Mouse (Mus musculus) midbrain, embryonic 11.5 days (tissue): ENCODE measurements around the gene Polh. TPM values are rescaled to one million over a fixed set of nuclear protein-coding genes. Genes with fewer than 3 reads are reported as not detected.

Experiments used
- ATAC-seq: fragments of 200-750 bp; cut with Nextera tagmentation; 2 replicates; pipeline ENCODE4 v1.8.0; 2017; ENCODE audit warnings: moderate TSS enrichment, moderate library complexity; ENCODE audit not compliant: low FRiP score
- DNase-seq: peaks from one replicate; pipeline ENCODE4 v3.0.0; 2015; ENCODE audit warnings: low spot score; ENCODE audit errors: missing footprints
- H3K27ac ChIP-seq: fragments of 300-500 bp; sonication (generic); 2 replicates; pipeline ENCODE4 v1.5.1; 2014; ENCODE audit warnings: low read depth, low read length
- H3K27me3 ChIP-seq: fragments of 300-500 bp; sonication (generic); 2 replicates; pipeline ENCODE4 v1.6.1; 2014; ENCODE audit warnings: mild to moderate bottlenecking, low read length, moderate library complexity, mixed read lengths; ENCODE audit not compliant: control insufficient read depth, insufficient read depth
- H3K36me3 ChIP-seq: fragments of 300-500 bp; sonication (generic); 2 replicates; pipeline ENCODE4 v1.6.1; 2014; ENCODE audit warnings: mild to moderate bottlenecking, low read length, moderate library complexity, mixed read lengths; ENCODE audit not compliant: control insufficient read depth, insufficient read depth
- H3K4me1 ChIP-seq: fragments of 300-500 bp; sonication (generic); 2 replicates; pipeline ENCODE4 v1.6.1; 2014; ENCODE audit warnings: low read length; ENCODE audit not compliant: control insufficient read depth, insufficient read depth
- H3K4me2 ChIP-seq: fragments of 300-500 bp; sonication (generic); 2 replicates; pipeline ENCODE4 v1.6.1; 2014; ENCODE audit warnings: mild to moderate bottlenecking, moderate library complexity
- H3K4me3 ChIP-seq: fragments of 300-500 bp; sonication (generic); 2 replicates; pipeline ENCODE4 v1.5.1; 2014; ENCODE audit warnings: low read depth, low read length
- H3K9ac ChIP-seq: fragments of 300-500 bp; sonication (generic); 2 replicates; pipeline ENCODE4 v1.6.1; 2014; ENCODE audit warnings: low read length
- H3K9me3 ChIP-seq: fragments of 300-500 bp; sonication (generic); 2 replicates; pipeline ENCODE4 v1.6.1; 2016; ENCODE audit warnings: low read length; ENCODE audit not compliant: control insufficient read depth
- WGBS: fragments of 180-500 bp; shearing (Covaris S2); extraction: QIAGEN DNeasy Blood & Tissue Kit; methylation state at CpG from one replicate; pipeline ENCODE4 v1.1.7; 2014; 5-methylcytosine and 5-hydroxymethylcytosine counted together
- polyA plus RNA-seq: library from polyadenylated mRNA; unstranded; fragments of >200 nt; fragmentation: Nextera tagmentation; extraction: Ambion mirVana; gene quantifications from 2 replicates; pipeline ENCODE4 v1.2.1, GENCODE M21; 2014

Polh gene
- polyA plus RNA-seq, 1 experiment from 2014 or later = 10.8 TPM

GRCm38 (mm10) chr17:46201151-46201550, 1.3 kb downstream of the Polh start:
- 75% methylated on average over 6 of the region's 6 CpGs for WGBS
- H3K4me2 ChIP-seq = peak overlapping the region; percentile 74
- H3K36me3 ChIP-seq = peaks cover 5% of the 10 kb centered on the region; the same call in 1 of the 2 replicates

GRCm38 (mm10) chr17:46188829-46189228, 13.6 kb downstream of the Polh start:
- no peaks in the 10 kb centered on the region for H3K4me1 ChIP-seq
- no peaks in the 10 kb centered on the region for H3K27me3 ChIP-seq
- H3K4me3 ChIP-seq = no peak overlapping the region
- H3K9me3 ChIP-seq = no peaks in the 10 kb centered on the region
- no peak overlapping the region for H3K4me2 ChIP-seq
- H3K27ac ChIP-seq = no peak overlapping the region
- no peak overlapping the region for H3K9ac ChIP-seq
- WGBS = 93% methylated on average over 2 of the region's 2 CpGs
- H3K36me3 ChIP-seq = peaks cover 19% of the 10 kb centered on the region
- ATAC-seq (no peak), DNase-seq (no peak)

More at GRCm38 (mm10) chr17:46201151-46201550, 1.3 kb downstream of the Polh start:
- Histone ChIP-seq H3K9me3 (no peaks in the 10 kb centered on the region), H3K9ac (no peak overlapping the region), H3K27me3 (no peaks in the 10 kb centered on the region), H3K4me3 (peak overlapping the region; percentile 70; the same call in 1 of the 2 replicates), H3K27ac (no peak overlapping the region), H3K4me1 (peaks cover 17% of the 10 kb centered on the region)
- no peak for DNase-seq
- ATAC-seq = no peak

GRCm38 (mm10) chr17:46182273-46182672, 20.2 kb downstream of the Polh start:
- Histone ChIP-seq H3K4me1 (no peaks in the 10 kb centered on the region), H3K27ac (no peak overlapping the region), H3K9me3 (no peaks in the 10 kb centered on the region), H3K27me3 (no peaks in the 10 kb centered on the region), H3K36me3 (peaks cover 26% of the 10 kb centered on the region), H3K4me3 (no peak overlapping the region), H3K4me2 (no peak overlapping the region), H3K9ac (no peak overlapping the region)
- no peak for DNase-seq
- WGBS = 82% methylated on average over 4 of the region's 4 CpGs
- ATAC-seq = no peak

GRCm38 (mm10) chr17:46170538-46170937, 31.9 kb downstream of the Polh start:
- 81% methylated on average over 3 of the region's 3 CpGs for WGBS
- Histone ChIP-seq H3K9ac (no peak overlapping the region), H3K4me1 (no peaks in the 10 kb centered on the region), H3K9me3 (no peaks in the 10 kb centered on the region), H3K27ac (no peak overlapping the region), H3K36me3 (peaks cover 24% of the 10 kb centered on the region), H3K27me3 (no peaks in the 10 kb centered on the region), H3K4me2 (no peak overlapping the region), H3K4me3 (no peak overlapping the region)
- no peak for ATAC-seq
- DNase-seq = no peak

- H3K9ac ChIP-seq = no peak overlapping the region
- 93% methylated on average over 5 of the region's 5 CpGs for WGBS
- H3K4me3 ChIP-seq = no peak overlapping the region
- peak; percentile 21 for DNase-seq
- H3K27me3 ChIP-seq = no peaks in the 10 kb centered on the region
- no peaks in the 10 kb centered on the region for H3K4me1 ChIP-seq
- H3K36me3 ChIP-seq = peaks cover 29% of the 10 kb centered on the region
- no peaks in the 10 kb centered on the region for H3K9me3 ChIP-seq
- no peak overlapping the region for H3K4me2 ChIP-seq
- no peak overlapping the region for H3K27ac ChIP-seq
- no peak for ATAC-seq
Measured at GRCm38 (mm10) chr17:46168768-46169167, 33.7 kb downstream of the Polh start.

- 77% methylated on average over 5 of the region's 5 CpGs for WGBS
- no peaks in the 10 kb centered on the region for H3K27me3 ChIP-seq
- H3K4me2 ChIP-seq = no peak overlapping the region
- H3K4me1 ChIP-seq = no peaks in the 10 kb centered on the region
- no peak for DNase-seq
- no peak overlapping the region for H3K27ac ChIP-seq
- no peaks in the 10 kb centered on the region for H3K9me3 ChIP-seq
- H3K36me3 ChIP-seq = peaks cover 29% of the 10 kb centered on the region
- ATAC-seq = no peak
- H3K9ac ChIP-seq = no peak overlapping the region
- H3K4me3 ChIP-seq = no peak overlapping the region
Measured at GRCm38 (mm10) chr17:46168318-46168717, 34.1 kb downstream of the Polh start.

- 87% methylated on average over 11 of the region's 11 CpGs for WGBS
- Histone ChIP-seq H3K9ac (no peak overlapping the region), H3K4me2 (no peak overlapping the region), H3K4me1 (peaks cover 3% of the 10 kb centered on the region), H3K36me3 (peaks cover 24% of the 10 kb centered on the region; the same call in 1 of the 2 replicates), H3K4me3 (no peak overlapping the region), H3K27me3 (no peaks in the 10 kb centered on the region), H3K27ac (no peak overlapping the region), H3K9me3 (no peaks in the 10 kb centered on the region)
- DNase-seq = no peak
- ATAC-seq = no peak
Measured at GRCm38 (mm10) chr17:46167014-46167413, 35.4 kb downstream of the Polh start.

GRCm38 (mm10) chr17:46166270-46166669, 36.2 kb downstream of the Polh start:
- Histone ChIP-seq H3K9ac (no peak overlapping the region), H3K4me3 (no peak overlapping the region), H3K4me2 (no peak overlapping the region), H3K36me3 (peaks cover 24% of the 10 kb centered on the region; the same call in 1 of the 2 replicates), H3K4me1 (peaks cover 10% of the 10 kb centered on the region), H3K27ac (no peak overlapping the region), H3K27me3 (no peaks in the 10 kb centered on the region), H3K9me3 (no peaks in the 10 kb centered on the region)
- DNase-seq (no peak), ATAC-seq (no peak)
- WGBS = 90% methylated on average over 5 of the region's 5 CpGs

- Histone ChIP-seq H3K9me3 (no peaks in the 10 kb centered on the region), H3K36me3 (peaks cover 24% of the 10 kb centered on the region; the same call in 1 of the 2 replicates), H3K4me3 (no peak overlapping the region), H3K27me3 (no peaks in the 10 kb centered on the region), H3K9ac (no peak overlapping the region), H3K27ac (no peak overlapping the region), H3K4me1 (peaks cover 10% of the 10 kb centered on the region), H3K4me2 (no peak overlapping the region)
- DNase-seq (no peak), ATAC-seq (no peak)
- 90% methylated on average over 12 of the region's 12 CpGs for WGBS
Measured at GRCm38 (mm10) chr17:46165460-46165859, 37.0 kb downstream of the Polh start.
